Mouse (Mus musculus): ENCODE data around the gene Gm7534. TPM values are rescaled to one million over a fixed set of nuclear protein-coding genes. Genes with fewer than 3 reads are reported as not detected.
A peak's percentile ranks its signal among the peaks of the same experiment; 100 is the strongest.

The Gm7534 gene
- polyA plus RNA-seq, 1 experiment from 2014 or later, result not detected

GRCm38 (mm10) chr4:134238686-134239085, 35.9 kb upstream of the Gm7534 start:
- H3K4me2 ChIP-seq, result peak overlapping the region; percentile 18; the same call in 1 of the 2 replicates
- H3K4me3 ChIP-seq, result no peak overlapping the region
- no peaks in the 10 kb centered on the region for H3K9me3 ChIP-seq
- H3K27me3 ChIP-seq, result peaks cover 28% of the 10 kb centered on the region
- H3K9ac ChIP-seq, result no peak overlapping the region
- WGBS, result 13% methylated on average over 10 of the region's 10 CpGs
- H3K4me1 ChIP-seq (replicated peaks), result peaks cover 12% of the 10 kb centered on the region; the same call in 1 of the 2 replicates
- 0 out of 2 replicates have a peak, but pooled peaks cover 5% of the 10 kb centered on the region for H3K36me3 ChIP-seq
- ATAC-seq (ENCODE audit: low read depth), result no peak
- H3K27ac ChIP-seq (replicated peaks), result no peak overlapping the region

- Histone ChIP-seq H3K27ac (replicated peaks) (no peak within 1 kb of the TSS), H3K4me1 (replicated peaks) (0 out of 2 replicates have a peak, but pooled peaks cover 10% of the 10 kb centered on the region), H3K4me2 (peak within 1 kb of the TSS; percentile 18; the same call in 1 of the 2 replicates), H3K9ac (no peak within 1 kb of the TSS), H3K4me3 (no peak within 1 kb of the TSS), H3K36me3 (0 out of 2 replicates have a peak, but pooled peaks cover 1% of the 10 kb centered on the region), H3K9me3 (no peaks in the 10 kb centered on the region), H3K27me3 (peaks cover 28% of the 10 kb centered on the region)
- WGBS, result 3% methylated on average over 18 of the region's 18 CpGs
- no peak; the same call in 1 of the 2 replicates for ATAC-seq (ENCODE audit: low read depth)
Measured at GRCm38 (mm10) chr4:134238279-134238651, 35.5 kb upstream of the Gm7534 start, which contains the start of gene Cnksr1. TSS of gene Cnksr1 (minus strand) at chr4:134238399.

- H3K9ac ChIP-seq, result no peak overlapping the region
- 26% methylated on average over 19 of the region's 19 CpGs for WGBS
- no peak overlapping the region for H3K4me3 ChIP-seq
- H3K27me3 ChIP-seq, result peaks cover 28% of the 10 kb centered on the region
- no peaks in the 10 kb centered on the region for H3K9me3 ChIP-seq
- no peaks in the 10 kb centered on the region for H3K36me3 ChIP-seq
- 0 out of 2 replicates have a peak, but pooled peaks cover 10% of the 10 kb centered on the region for H3K4me1 ChIP-seq (replicated peaks)
- ATAC-seq (ENCODE audit: low read depth), result no peak
- H3K27ac ChIP-seq (replicated peaks), result no peak overlapping the region
- H3K4me2 ChIP-seq, result peak overlapping the region; percentile 18; the same call in 1 of the 2 replicates
Measured at GRCm38 (mm10) chr4:134237582-134238278, 34.9 kb upstream of the Gm7534 start.

- H3K36me3 ChIP-seq, result no peaks in the 10 kb centered on the region
- no peak for ATAC-seq (ENCODE audit: low read depth)
- no peaks in the 10 kb centered on the region for H3K9me3 ChIP-seq
- H3K4me3 ChIP-seq, result no peak overlapping the region
- H3K4me1 ChIP-seq (replicated peaks), result 0 out of 2 replicates have a peak, but pooled peaks cover 10% of the 10 kb centered on the region
- H3K4me2 ChIP-seq, result no peak overlapping the region
- no peak overlapping the region for H3K27ac ChIP-seq (replicated peaks)
- H3K27me3 ChIP-seq, result peaks cover 28% of the 10 kb centered on the region
- 87% methylated on average over 5 of the region's 5 CpGs for WGBS
- H3K9ac ChIP-seq, result no peak overlapping the region
Measured at GRCm38 (mm10) chr4:134234876-134235275, 32.1 kb upstream of the Gm7534 start.

GRCm38 (mm10) chr4:134230431-134230830, 27.6 kb upstream of the Gm7534 start:
- Histone ChIP-seq H3K4me3 (no peak overlapping the region), H3K9ac (no peak overlapping the region), H3K27ac (replicated peaks) (no peak overlapping the region), H3K4me2 (no peak overlapping the region), H3K9me3 (no peaks in the 10 kb centered on the region), H3K4me1 (replicated peaks) (no peaks in the 10 kb centered on the region), H3K36me3 (no peaks in the 10 kb centered on the region), H3K27me3 (no peaks in the 10 kb centered on the region)
- 44% methylated on average over 8 of the region's 8 CpGs for WGBS
- ATAC-seq (ENCODE audit: low read depth), result no peak

GRCm38 (mm10) chr4:134227194-134227593, 24.4 kb upstream of the Gm7534 start, which contains the start of gene Catsper4:
TSS of gene Catsper4 (minus strand) at chr4:134227383.
- H3K9me3 ChIP-seq, result no peaks in the 10 kb centered on the region
- ATAC-seq (ENCODE audit: low read depth), result no peak
- H3K4me3 ChIP-seq, result no peak within 1 kb of the TSS
- no peaks in the 10 kb centered on the region for H3K36me3 ChIP-seq
- no peak within 1 kb of the TSS for H3K27ac ChIP-seq (replicated peaks)
- H3K27me3 ChIP-seq, result no peaks in the 10 kb centered on the region
- WGBS, result 78% methylated on average over 8 of the region's 8 CpGs
- H3K9ac ChIP-seq, result no peak within 1 kb of the TSS
- H3K4me1 ChIP-seq (replicated peaks), result no peaks in the 10 kb centered on the region
- H3K4me2 ChIP-seq, result no peak within 1 kb of the TSS

GRCm38 (mm10) chr4:134222793-134223600, 20.2 kb upstream of the Gm7534 start:
- no peak for ATAC-seq (ENCODE audit: low read depth)

GRCm38 (mm10) chr4:134206488-134207053, 3.8 kb upstream of the Gm7534 start:
- Histone ChIP-seq H3K27me3 (no peaks in the 10 kb centered on the region), H3K9me3 (no peaks in the 10 kb centered on the region), H3K36me3 (no peaks in the 10 kb centered on the region), H3K4me3 (no peak overlapping the region), H3K9ac (no peak overlapping the region), H3K4me2 (no peak overlapping the region), H3K4me1 (replicated peaks) (no peaks in the 10 kb centered on the region), H3K27ac (replicated peaks) (no peak overlapping the region)
- no peak for ATAC-seq (ENCODE audit: low read depth)
- 69% methylated on average over 6 of the region's 6 CpGs for WGBS

More at GRCm38 (mm10) chr4:134222793-134223600, 20.2 kb upstream of the Gm7534 start:
- WGBS, result 67% methylated on average over 11 of the region's 11 CpGs
- no peak overlapping the region for H3K9ac ChIP-seq
- H3K36me3 ChIP-seq, result no peaks in the 10 kb centered on the region
- H3K4me2 ChIP-seq, result no peak overlapping the region
- H3K27ac ChIP-seq (replicated peaks), result no peak overlapping the region
- no peak overlapping the region for H3K4me3 ChIP-seq
- H3K4me1 ChIP-seq (replicated peaks), result no peaks in the 10 kb centered on the region
- no peaks in the 10 kb centered on the region for H3K9me3 ChIP-seq
- H3K27me3 ChIP-seq, result no peaks in the 10 kb centered on the region

- 90% methylated on average over 17 of the region's 17 CpGs for WGBS
- H3K27me3 ChIP-seq, result no peaks in the 10 kb centered on the region
- H3K4me3 ChIP-seq, result no peak overlapping the region
- no peak for ATAC-seq (ENCODE audit: low read depth)
- no peak overlapping the region for H3K4me2 ChIP-seq
- H3K9me3 ChIP-seq, result no peaks in the 10 kb centered on the region
- H3K36me3 ChIP-seq, result no peaks in the 10 kb centered on the region
- H3K27ac ChIP-seq (replicated peaks), result no peak overlapping the region
- H3K9ac ChIP-seq, result no peak overlapping the region
- no peaks in the 10 kb centered on the region for H3K4me1 ChIP-seq (replicated peaks)
Measured at GRCm38 (mm10) chr4:134203340-134203896, 614 bp upstream of the Gm7534 start.

GRCm38 (mm10) chr4:134199371-134199770, 3.4 kb downstream of the Gm7534 start:
- H3K4me1 ChIP-seq (replicated peaks), result no peaks in the 10 kb centered on the region
- no peaks in the 10 kb centered on the region for H3K9me3 ChIP-seq
- H3K4me2 ChIP-seq, result no peak overlapping the region
- 76% methylated on average over 2 of the region's 2 CpGs for WGBS
- ATAC-seq (ENCODE audit: low read depth), result no peak
- H3K36me3 ChIP-seq, result no peaks in the 10 kb centered on the region
- no peaks in the 10 kb centered on the region for H3K27me3 ChIP-seq
- H3K9ac ChIP-seq, result no peak overlapping the region
- H3K4me3 ChIP-seq, result no peak overlapping the region
- H3K27ac ChIP-seq (replicated peaks), result no peak overlapping the region

- under 1% methylated on average over 22 of the region's 22 CpGs for WGBS
- H3K27me3 ChIP-seq, result no peaks in the 10 kb centered on the region
- peak overlapping the region; percentile 87 for H3K4me2 ChIP-seq
- H3K9me3 ChIP-seq, result no peaks in the 10 kb centered on the region
- ATAC-seq (ENCODE audit: low read depth), result peak; percentile 9
- H3K9ac ChIP-seq, result peak overlapping the region; percentile 89
- H3K4me1 ChIP-seq (replicated peaks), result peaks cover 10% of the 10 kb centered on the region
- no peaks in the 10 kb centered on the region for H3K36me3 ChIP-seq
- H3K27ac ChIP-seq (replicated peaks), result peak overlapping the region; percentile 86
- peak overlapping the region; percentile 76 for H3K4me3 ChIP-seq
Measured at GRCm38 (mm10) chr4:134186268-134186667, 16.5 kb downstream of the Gm7534 start.
